Comparison of ENCODE assay signal across 12 mouse cellular contexts in genomic region chr13:64310585-64310984, GRCm38 (mm10). TPM values are rescaled to one million over a fixed set of nuclear protein-coding genes. Genes with fewer than 3 reads are reported as not detected.
DNase-seq lines count a peak whose midpoint lies in the region; ATAC-seq lines count a peak whose summit lies in the region.
"Had no signal": no experiment of that assay in that cellular context is flagged by ENCODE, and none has a peak within 500 bp of the region (broad histone marks: within the 10 kb centered on the region; RNA-seq: fewer than 3 reads in every experiment).

No protein-coding gene starts in this region.

- H3K4me2 ChIP-seq in limb, embryonic 12.5 days, result peak overlapping the region; percentile 63; the same call in 1 of the 2 replicates
- peak overlapping the region; percentile 66 for H3K4me2 ChIP-seq in heart, embryonic 16.5 days (ENCODE audit: low read depth, low read length)
- peak overlapping the region; percentile 7; the same call in 1 of the 2 replicates for H3K4me2 ChIP-seq in intestine, embryonic 15.5 days (replicated peaks)
- H3K4me2 ChIP-seq in midbrain, embryonic 15.5 days, result no peak overlapping the region

- WGBS in limb, embryonic 12.5 days, result 77% methylated on average over 6 of the region's 6 CpGs
- 80% methylated on average over 6 of the region's 6 CpGs for WGBS in limb, embryonic 10.5 days
- WGBS in heart, embryonic 16.5 days, result 23% methylated on average over 6 of the region's 6 CpGs
- WGBS in intestine, embryonic 15.5 days, result 24% methylated on average over 6 of the region's 6 CpGs
- 86% methylated on average over 6 of the region's 6 CpGs for WGBS in midbrain, embryonic 15.5 days

- no peak overlapping the region for H3K4me3 ChIP-seq in limb, embryonic 12.5 days (replicated peaks)
- H3K4me3 ChIP-seq in limb, embryonic 10.5 days, result no peak overlapping the region
- H3K4me3 ChIP-seq in heart, embryonic 16.5 days (ENCODE audit: low read length), result 0 out of 2 replicates have a peak overlapping the region, but pooled peaks have one; percentile 3
- H3K4me3 ChIP-seq in intestine, embryonic 15.5 days (replicated peaks), result no peak overlapping the region
- no peak overlapping the region for H3K4me3 ChIP-seq in midbrain, embryonic 15.5 days

- peaks cover 15% of the 10 kb centered on the region for H3K36me3 ChIP-seq in limb, embryonic 12.5 days
- H3K36me3 ChIP-seq in limb, embryonic 10.5 days, result peaks cover 15% of the 10 kb centered on the region
- peaks cover 16% of the 10 kb centered on the region; the same call in 1 of the 2 replicates for H3K36me3 ChIP-seq in heart, embryonic 16.5 days (ENCODE audit: control insufficient read depth, insufficient read depth)
- H3K36me3 ChIP-seq in intestine, embryonic 15.5 days, result peaks cover 7% of the 10 kb centered on the region
- H3K36me3 ChIP-seq in midbrain, embryonic 15.5 days (replicated peaks), result no peaks in the 10 kb centered on the region

- ATAC-seq in limb, embryonic 12.5 days (ENCODE audit: insufficient number of reproducible peaks, insufficient read depth, low FRiP score, low TSS enrichment, low read depth), result no peak
- no peak for ATAC-seq in heart, embryonic 16.5 days (replicated peaks; ENCODE audit: extremely low read depth, insufficient read depth, low FRiP score)
- ATAC-seq in intestine, embryonic 15.5 days, result no peak
- no peak for ATAC-seq in midbrain, embryonic 15.5 days (replicated peaks)

- H3K4me1 ChIP-seq in limb, embryonic 12.5 days (replicated peaks), result peaks cover 10% of the 10 kb centered on the region
- peaks cover 10% of the 10 kb centered on the region for H3K4me1 ChIP-seq in limb, embryonic 10.5 days
- peaks cover 27% of the 10 kb centered on the region for H3K4me1 ChIP-seq in heart, embryonic 16.5 days (ENCODE audit: control insufficient read depth, insufficient read depth, low read length)
- peaks cover 18% of the 10 kb centered on the region for H3K4me1 ChIP-seq in intestine, embryonic 15.5 days (replicated peaks)
- peaks cover 11% of the 10 kb centered on the region for H3K4me1 ChIP-seq in midbrain, embryonic 15.5 days

- no peaks in the 10 kb centered on the region for H3K9me3 ChIP-seq in limb, embryonic 12.5 days
- H3K9me3 ChIP-seq in limb, embryonic 10.5 days (replicated peaks), result no peaks in the 10 kb centered on the region
- H3K9me3 ChIP-seq in heart, embryonic 16.5 days (replicated peaks; ENCODE audit: control insufficient read depth, low read length), result no peaks in the 10 kb centered on the region
- H3K9me3 ChIP-seq in intestine, embryonic 15.5 days, result no peaks in the 10 kb centered on the region
- no peaks in the 10 kb centered on the region for H3K9me3 ChIP-seq in midbrain, embryonic 15.5 days
- H3K9me3 ChIP-seq: embryonic facial prominence, embryonic 13.5 days had no signal

- intact Hi-C loops in left cerebral cortex, postnatal 14 days (cut with DNase I), result loop anchor here (5.0 kb wide), 1 partner anchor 57 kb away; no protein-coding TSS in a partner anchor
- intact Hi-C loops in left cerebral cortex, postnatal 4 days (cut with DNase I), result no loop called here

- no peak overlapping the region for H3K9ac ChIP-seq in limb, embryonic 12.5 days (replicated peaks)
- H3K9ac ChIP-seq in heart, embryonic 16.5 days (ENCODE audit: low read length), result no peak overlapping the region
- H3K9ac ChIP-seq in intestine, embryonic 15.5 days, result no peak overlapping the region
- H3K9ac ChIP-seq in midbrain, embryonic 15.5 days, result no peak overlapping the region
- H3K9ac ChIP-seq: embryonic facial prominence, embryonic 13.5 days had no signal

- no peak overlapping the region for H3K27ac ChIP-seq in limb, embryonic 12.5 days
- no peak overlapping the region for H3K27ac ChIP-seq in limb, embryonic 10.5 days
- H3K27ac ChIP-seq in heart, embryonic 16.5 days (ENCODE audit: low read length), result peak overlapping the region; percentile 40
- H3K27ac ChIP-seq in intestine, embryonic 15.5 days, result 0 out of 2 replicates have a peak overlapping the region, but pooled peaks have one; percentile 4
- H3K27ac ChIP-seq in midbrain, embryonic 15.5 days, result no peak overlapping the region
- H3K27ac ChIP-seq: embryonic facial prominence, embryonic 13.5 days had no signal

- no peaks in the 10 kb centered on the region for H3K27me3 ChIP-seq in limb, embryonic 12.5 days
- no peaks in the 10 kb centered on the region for H3K27me3 ChIP-seq in limb, embryonic 10.5 days (ENCODE audit: low read depth, poor library complexity, severe bottlenecking)
- no peaks in the 10 kb centered on the region for H3K27me3 ChIP-seq in heart, embryonic 16.5 days (ENCODE audit: control insufficient read depth, insufficient read depth, low read length)
- H3K27me3 ChIP-seq in intestine, embryonic 15.5 days (replicated peaks), result no peaks in the 10 kb centered on the region
- H3K27me3 ChIP-seq in midbrain, embryonic 15.5 days (replicated peaks), result no peaks in the 10 kb centered on the region
- H3K27me3 ChIP-seq: embryonic facial prominence, embryonic 13.5 days had no signal

- DNase-seq in limb, embryonic 10.5 days (ENCODE audit: low spot score), result no peak
- peak; percentile 23 for DNase-seq in lung, postnatal 36 days
- DNase-seq in left cerebral cortex, postnatal 14 days (ENCODE audit: low spot score in 2 of 2), result no peak
- no peak for DNase-seq in left cerebral cortex, postnatal 4 days
- DNase-seq: cerebellum, postnatal 25 days; kidney, adult 11 months; right cerebral cortex, postnatal 25 days had no signal

RNA-seq across cellular contexts. Expression of gene Aaed1, which starts 1.9 kb away (rescaled TPM):
- 39.4 and 42.6 TPM in 2 replicates for polyA plus RNA-seq in limb, embryonic 12.5 days (2016; fragmentation: Nextera tagmentation; extraction: Ambion mirVana)
- polyA plus RNA-seq in limb, embryonic 10.5 days (2016; fragmentation: Nextera tagmentation; extraction: Ambion mirVana), result 32.5 and 33.0 TPM in 2 replicates
- 63.2 and 70.4 TPM in 2 replicates for polyA plus RNA-seq in heart, embryonic 16.5 days (2015; fragmentation: Nextera tagmentation; extraction: Ambion mirVana)
- polyA plus RNA-seq in intestine, embryonic 15.5 days (2015; fragmentation: Nextera tagmentation; extraction: Ambion mirVana), result 41.3 and 42.4 TPM in 2 replicates
- total RNA-seq in left cerebral cortex, postnatal 14 days (2021), result 10 to 100 TPM; 10.5 to 15.0 TPM
- 12.8 and 15.3 TPM in 2 replicates for polyA plus RNA-seq in midbrain, embryonic 15.5 days (2015; fragmentation: Nextera tagmentation; extraction: Ambion mirVana)
- 1 to 10 TPM; 6.4 to 7.3 TPM for total RNA-seq in left cerebral cortex, postnatal 4 days (2021)

RNA-seq across cellular contexts. Expression of gene Cdc14b, which starts 35.5 kb away (rescaled TPM):
- polyA plus RNA-seq in limb, embryonic 12.5 days (2016; fragmentation: Nextera tagmentation; extraction: Ambion mirVana), result 29.6 and 29.8 TPM in 2 replicates
- 34.9 and 43.5 TPM in 2 replicates for polyA plus RNA-seq in limb, embryonic 10.5 days (2016; fragmentation: Nextera tagmentation; extraction: Ambion mirVana)
- 11.7 and 15.5 TPM in 2 replicates for polyA plus RNA-seq in heart, embryonic 16.5 days (2015; fragmentation: Nextera tagmentation; extraction: Ambion mirVana)
- polyA plus RNA-seq in intestine, embryonic 15.5 days (2015; fragmentation: Nextera tagmentation; extraction: Ambion mirVana), result 17.5 and 19.7 TPM in 2 replicates
- 1 to 10 TPM; 4.6 to 6.0 TPM for total RNA-seq in left cerebral cortex, postnatal 14 days (2021)
- 2.4 and 2.5 TPM in 2 replicates for polyA plus RNA-seq in midbrain, embryonic 15.5 days (2015; fragmentation: Nextera tagmentation; extraction: Ambion mirVana)
- 1 to 10 TPM; 2.3 to 2.7 TPM for total RNA-seq in left cerebral cortex, postnatal 4 days (2021)

Comparison
In these comparisons a context has a peak if more than half of its experiments do, and no peak if none do; other contexts are left out.
1. H3K27ac ChIP-seq: peak in heart, embryonic 16.5 days (single experiment) and intestine, embryonic 15.5 days (single experiment); none in limb, embryonic 12.5 days (single experiment), limb, embryonic 10.5 days (single experiment) and midbrain, embryonic 15.5 days (single experiment).